Mouse (Mus musculus) bone marrow macrophage, adult 2 months (primary cell): Measurements from ENCODE around the gene Iqcg.
"Not testable (repeated sequence)": the region's sequence is repeated elsewhere in the genome, so short reads cannot be mapped to it uniquely, and the experiment has no call there.

Experiments used
- CTCF ChIP-seq: IDR thresholded peaks from 2 replicates; pipeline ENCODE4 v1.5.1; 2012; ENCODE audit warnings: low read depth, mild to moderate bottlenecking, low read length, moderate library complexity
- POLR2A ChIP-seq: IDR thresholded peaks from 2 replicates; pipeline ENCODE4 v1.6.1; 2012; ENCODE audit warnings: mild to moderate bottlenecking, low read depth, low read length, borderline replicate concordance

DNA sequence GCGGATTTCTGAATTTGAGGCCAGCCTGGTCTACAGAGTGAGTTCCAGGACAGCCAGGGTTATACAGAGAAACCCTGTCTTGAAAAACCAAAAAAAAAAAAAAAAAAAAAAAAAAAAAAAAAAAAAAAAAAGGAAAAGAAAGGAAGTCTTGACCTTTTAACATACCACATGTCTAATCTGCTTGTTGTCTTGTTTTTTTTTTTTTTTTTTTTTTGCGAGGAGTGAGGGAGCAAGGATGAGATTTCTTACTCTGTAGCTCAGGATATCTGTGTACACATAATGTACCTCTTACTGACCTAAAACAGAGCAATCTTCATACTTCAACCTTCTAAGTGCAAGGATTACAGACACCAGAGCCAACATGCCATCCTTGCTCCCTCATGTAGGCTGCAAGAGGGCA lies 1.1 kb downstream of the Iqcg start:
- not testable (repeated sequence) for TF ChIP-seq POLR2A, CTCF
